Mouse (Mus musculus) G1E (cell line): Measurements from ENCODE around the gene Adprm. TPM values are rescaled to one million over a fixed set of nuclear protein-coding genes. Genes with fewer than 3 reads are reported as not detected.

Experiments
- ATAC-seq: 2 replicates; pipeline ENCODE4 v1.8.0; 2016; ENCODE audit warnings: mild to moderate bottlenecking; ENCODE audit not compliant: insufficient number of reproducible peaks, poor library complexity, low FRiP score, severe bottlenecking; ENCODE audit errors: extremely low read depth
- DNase-seq: peaks from one replicate; pipeline ENCODE4 v3.0.0; 2012; ENCODE audit warnings: low spot score
- H3K27me3 ChIP-seq: 2 replicates; pipeline ENCODE4 v1.6.1; 2012; ENCODE audit warnings: mild to moderate bottlenecking, low read length, inconsistent platforms; ENCODE audit not compliant: insufficient read depth
- H3K36me3 ChIP-seq: replicated peaks from 2 replicates; pipeline ENCODE3; 2012; ENCODE audit warnings: mild to moderate bottlenecking, inconsistent platforms
- H3K4me1 ChIP-seq: 2 replicates; pipeline ENCODE4 v1.6.1; 2012; ENCODE audit warnings: low read depth, low read length, inconsistent platforms, mixed read lengths; ENCODE audit not compliant: insufficient read depth
- H3K4me3 ChIP-seq: 2 replicates; pipeline ENCODE4 v1.5.1; 2012; ENCODE audit warnings: low read depth, mild to moderate bottlenecking, inconsistent platforms, low read length, moderate library complexity, mixed read lengths
- H3K9me3 ChIP-seq: replicated peaks from 2 replicates; pipeline ENCODE4 v1.6.1; 2012; ENCODE audit warnings: inconsistent platforms
- CTCF ChIP-seq: IDR thresholded peaks from 2 replicates; pipeline ENCODE4 v1.5.1; 2012; ENCODE audit warnings: low read depth, low read length, inconsistent platforms, mixed read lengths
- GATA1 ChIP-seq: IDR thresholded peaks from 2 replicates; pipeline ENCODE4 v1.6.1; 2012; ENCODE audit warnings: borderline replicate concordance, low read length, inconsistent platforms, mixed read lengths
- GATA2 ChIP-seq: IDR thresholded peaks from 2 replicates; pipeline ENCODE4 v1.6.1; 2012; ENCODE audit warnings: low read depth, low read length, inconsistent platforms, borderline replicate concordance
- POLR2AphosphoS5 ChIP-seq: IDR thresholded peaks from 2 replicates; pipeline ENCODE4 v1.6.1; 2012; ENCODE audit warnings: low read depth, low read length, inconsistent platforms; ENCODE audit not compliant: insufficient replicate concordance
- TAL1 ChIP-seq: conservative IDR thresholded peaks from 2 replicates; pipeline ENCODE4 v1.6.1; 2012; ENCODE audit warnings: low read depth, low read length, inconsistent platforms, mixed read lengths
- polyA plus RNA-seq: library from polyadenylated mRNA; stranded (reverse); fragments of >175 nt; gene quantifications from 2 replicates; pipeline ENCODE4 v1.2.3, GENCODE M21; 2012
- total RNA-seq, 2 experiments: library from RNA; stranded (forward) in 1 of 2; stranded (reverse) in 1 of 2; fragments of 200-1000 nt in 1 of 2; fragments of >200 nt in 1 of 2; fragmentation: Nextera tagmentation in 1 of 2; gene quantifications; 2 replicates each; pipeline ENCODE4 v1.2.3; 2014 to 2017

Gene Adprm
- total and polyA plus RNA-seq, 3 experiments, result 1.0 to 23.9 (median 13.3) TPM

GRCm38 (mm10) chr11:67083712-67084340 is 31.4 kb upstream of the Adprm start:
- Histone ChIP-seq H3K4me1 (peaks cover 6% of the 10 kb centered on the region; the same call in 1 of the 2 replicates), H3K4me3 (no peak overlapping the region), H3K36me3 (no peaks in the 10 kb centered on the region), H3K9me3 (no peaks in the 10 kb centered on the region), H3K27me3 (peaks cover 3% of the 10 kb centered on the region; the same call in 1 of the 2 replicates)
- DNase-seq, result no peak
- TF ChIP-seq GATA2 (no peak), GATA1 (no peak), TAL1 (no peak), CTCF (no peak), POLR2AphosphoS5 (no peak)
- no peak for ATAC-seq

DNA sequence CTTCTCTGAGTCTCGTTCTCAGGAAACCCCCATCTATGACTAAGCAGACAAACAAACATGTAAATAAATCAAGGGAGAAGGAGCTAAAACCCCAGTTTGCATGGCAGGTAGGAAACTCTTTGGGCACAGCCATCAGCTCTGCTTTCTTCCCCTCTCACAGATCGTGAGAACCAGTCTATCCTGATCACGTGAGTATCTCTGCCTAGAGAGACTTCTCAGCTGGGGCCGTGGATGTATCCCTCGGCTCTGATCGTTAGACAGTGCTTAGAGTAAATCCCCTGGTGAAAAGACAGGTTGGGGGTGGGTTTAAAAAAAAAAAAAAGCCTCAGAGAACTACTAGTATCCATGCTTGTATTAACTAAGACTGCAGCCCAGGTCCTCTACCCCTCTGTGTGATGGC is 30.8 kb upstream of the Adprm start:
- Histone ChIP-seq H3K4me3 (no peak overlapping the region), H3K27me3 (peaks cover 3% of the 10 kb centered on the region; the same call in 1 of the 2 replicates), H3K36me3 (no peaks in the 10 kb centered on the region), H3K9me3 (no peaks in the 10 kb centered on the region), H3K4me1 (peaks cover 6% of the 10 kb centered on the region; the same call in 1 of the 2 replicates)
- ATAC-seq (no peak), DNase-seq (no peak)
- no peak for TF ChIP-seq GATA2
- TF ChIP-seq TAL1, result no peak
- TF ChIP-seq GATA1, result no peak
- no peak for TF ChIP-seq CTCF
- TF ChIP-seq POLR2AphosphoS5, result no peak

- H3K36me3 ChIP-seq, result no peaks in the 10 kb centered on the region
- ATAC-seq (no peak), DNase-seq (no peak)
- H3K9me3 ChIP-seq, result no peaks in the 10 kb centered on the region
- H3K27me3 ChIP-seq, result peaks cover 3% of the 10 kb centered on the region; the same call in 1 of the 2 replicates
- H3K4me3 ChIP-seq, result no peak overlapping the region
- peaks cover 6% of the 10 kb centered on the region; the same call in 1 of the 2 replicates for H3K4me1 ChIP-seq
- TF ChIP-seq TAL1, result no peak
- no peak for TF ChIP-seq CTCF
- TF ChIP-seq POLR2AphosphoS5, result no peak
- no peak for TF ChIP-seq GATA2
- TF ChIP-seq GATA1, result no peak
Observed at GRCm38 (mm10) chr11:67082793-67083192, 30.4 kb upstream of the Adprm start.

GRCm38 (mm10) chr11:67082188-67082587 is 29.8 kb upstream of the Adprm start:
- Histone ChIP-seq H3K4me3 (no peak overlapping the region), H3K9me3 (no peaks in the 10 kb centered on the region), H3K36me3 (no peaks in the 10 kb centered on the region), H3K27me3 (peaks cover 3% of the 10 kb centered on the region; the same call in 1 of the 2 replicates), H3K4me1 (peaks cover 6% of the 10 kb centered on the region; the same call in 1 of the 2 replicates)
- DNase-seq, result no peak
- ATAC-seq, result no peak
- TF ChIP-seq GATA2 (no peak), TAL1 (no peak), POLR2AphosphoS5 (no peak), CTCF (no peak), GATA1 (no peak)

- Histone ChIP-seq H3K36me3 (no peaks in the 10 kb centered on the region), H3K9me3 (no peaks in the 10 kb centered on the region), H3K27me3 (peaks cover 9% of the 10 kb centered on the region), H3K4me1 (peaks cover 6% of the 10 kb centered on the region; the same call in 1 of the 2 replicates), H3K4me3 (no peak overlapping the region)
- TF ChIP-seq TAL1 (no peak), POLR2AphosphoS5 (no peak), GATA2 (no peak), GATA1 (no peak), CTCF (no peak)
- DNase-seq (no peak), ATAC-seq (no peak)
Observed at GRCm38 (mm10) chr11:67081125-67081649, 28.8 kb upstream of the Adprm start.

GRCm38 (mm10) chr11:67080168-67080567 is 27.8 kb upstream of the Adprm start:
- peaks cover 6% of the 10 kb centered on the region; the same call in 1 of the 2 replicates for H3K4me1 ChIP-seq
- TF ChIP-seq GATA2 (no peak), CTCF (peak; percentile 53)
- no peaks in the 10 kb centered on the region for H3K36me3 ChIP-seq
- H3K9me3 ChIP-seq, result no peaks in the 10 kb centered on the region
- peak; percentile 70 for ATAC-seq
- H3K4me3 ChIP-seq, result no peak overlapping the region
- peaks cover 9% of the 10 kb centered on the region for H3K27me3 ChIP-seq
- DNase-seq, result peak; percentile 47
